Mouse (Mus musculus): ENCODE measurements around the gene Gak.
A peak's percentile ranks its signal among the peaks of the same experiment; 100 is the strongest.

Gene Gak

DNA sequence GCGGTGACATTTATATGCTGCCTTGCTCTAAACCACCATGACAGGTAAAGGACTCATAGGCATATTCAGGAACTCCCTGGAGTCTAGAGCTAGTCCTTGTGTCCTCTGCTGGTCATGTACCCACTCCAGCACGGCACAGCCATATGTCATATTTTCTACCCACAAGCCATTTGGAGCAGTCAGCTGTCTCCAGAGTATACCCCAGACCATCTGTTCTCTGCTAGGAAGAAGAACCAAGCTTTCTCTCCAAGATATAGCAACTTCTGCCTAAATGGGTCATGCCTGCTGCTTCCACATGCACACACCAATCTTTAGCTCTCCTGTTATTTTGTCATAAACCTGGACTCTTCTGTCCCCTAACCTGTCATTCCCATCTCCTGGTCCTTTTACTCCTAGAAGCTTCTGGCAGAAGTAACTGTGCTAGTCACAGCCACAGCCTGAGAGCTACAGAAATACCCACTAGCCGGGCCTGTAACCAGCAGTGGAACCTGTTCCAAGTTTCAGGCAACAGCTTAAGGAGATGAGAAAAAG is 48.1 kb downstream of the Gak start:
- peak; percentile 58 to 69 for DNase-seq

DNA sequence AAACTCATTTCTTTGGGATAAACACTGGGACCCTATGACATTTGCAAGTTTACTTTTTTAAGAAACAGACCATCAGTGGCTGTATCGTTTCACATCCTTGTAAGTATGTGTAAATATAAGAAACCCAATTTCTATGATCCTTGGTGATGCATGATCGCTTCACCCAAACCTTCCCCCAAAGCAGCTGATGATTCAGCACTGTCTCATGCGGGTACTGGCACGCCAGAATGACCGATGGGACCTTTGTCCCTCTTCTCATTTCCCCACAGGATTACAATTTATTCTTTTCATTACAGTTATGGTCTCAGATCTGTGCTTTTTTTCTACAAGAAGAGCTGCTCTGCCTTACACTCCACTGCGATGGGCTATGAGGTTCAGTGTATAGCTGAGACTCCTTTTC is 56.5 kb downstream of the Gak start:
- no peak for DNase-seq

DNA sequence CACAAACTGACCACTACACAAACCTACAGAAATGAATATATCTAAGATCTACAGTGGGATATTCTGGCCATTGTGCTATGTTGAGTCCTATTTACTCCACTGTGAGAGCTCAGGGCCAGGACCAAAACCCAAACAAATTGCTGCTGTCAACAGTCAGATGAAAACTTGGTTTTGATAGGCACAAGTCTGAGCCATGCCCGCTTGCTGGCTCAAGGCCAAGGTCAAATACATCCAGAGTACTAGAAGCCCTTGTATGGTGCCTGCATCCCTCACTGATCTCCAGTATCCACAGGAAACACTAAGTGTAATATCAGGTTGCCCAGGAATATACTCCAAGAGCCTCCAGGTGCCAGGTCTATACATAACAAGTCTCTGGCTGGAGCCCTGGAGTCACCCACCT is 58.6 kb downstream of the Gak start:
- DNase-seq = no peak

DNA sequence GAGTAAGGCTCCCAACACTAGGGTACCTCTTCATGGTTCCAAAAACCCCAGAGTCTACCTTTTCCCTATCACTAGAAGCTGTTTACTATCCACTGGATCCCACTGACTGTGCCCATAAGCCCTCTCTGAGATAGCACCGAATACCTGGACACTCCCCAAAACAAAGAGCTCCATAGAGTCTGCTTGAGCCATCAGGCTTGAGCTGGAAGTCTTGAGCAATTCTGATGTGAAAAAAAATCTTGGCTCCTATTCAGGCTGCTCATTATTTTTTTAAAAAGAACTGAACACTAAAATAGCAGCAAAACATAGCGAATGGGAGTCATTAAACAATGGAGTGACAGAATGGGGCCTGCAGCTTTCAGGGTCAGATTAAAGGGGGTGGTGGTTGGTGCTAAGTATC is 62.5 kb downstream of the Gak start:
- DNase-seq = no peak

DNA sequence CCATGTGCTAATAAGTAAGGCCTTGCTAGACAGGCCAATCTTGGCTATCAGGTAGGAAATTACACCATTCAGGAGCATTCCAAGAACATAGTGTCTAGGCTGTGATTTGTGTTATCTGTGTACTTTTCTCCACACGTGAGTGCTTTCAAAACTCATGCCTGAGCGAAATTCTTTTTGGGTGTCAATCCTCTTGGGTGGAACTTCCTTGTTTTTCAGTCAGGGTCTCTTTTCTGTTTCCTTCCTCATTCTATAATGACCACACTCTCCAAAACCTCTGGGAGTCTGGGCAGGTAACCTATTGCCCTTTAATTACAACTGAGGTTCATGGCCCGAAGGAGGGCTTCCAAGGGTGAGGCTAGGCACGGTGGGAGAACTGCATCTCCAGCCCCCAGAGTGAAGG is 63.0 kb downstream of the Gak start:
- no peak for DNase-seq

DNA sequence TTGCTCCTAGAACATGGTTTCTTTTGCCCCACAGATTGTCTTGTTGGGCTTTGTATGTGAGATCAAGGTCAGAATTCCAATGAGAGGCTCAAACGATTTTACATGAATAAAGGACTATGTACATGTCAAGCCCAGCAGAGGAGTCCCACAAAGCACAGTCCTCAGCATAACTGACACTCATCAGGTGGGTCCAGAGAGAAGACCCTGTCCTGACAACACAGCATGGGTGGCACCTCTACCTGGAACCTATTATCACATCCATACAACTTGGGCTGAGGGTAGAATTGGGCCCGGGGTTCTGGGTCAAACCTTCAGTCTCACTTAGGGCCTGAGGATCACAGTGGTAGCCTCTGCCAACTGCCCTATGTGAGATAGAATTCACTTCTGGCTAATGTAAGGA is 64.2 kb downstream of the Gak start:
- DNase-seq = no peak

DNA sequence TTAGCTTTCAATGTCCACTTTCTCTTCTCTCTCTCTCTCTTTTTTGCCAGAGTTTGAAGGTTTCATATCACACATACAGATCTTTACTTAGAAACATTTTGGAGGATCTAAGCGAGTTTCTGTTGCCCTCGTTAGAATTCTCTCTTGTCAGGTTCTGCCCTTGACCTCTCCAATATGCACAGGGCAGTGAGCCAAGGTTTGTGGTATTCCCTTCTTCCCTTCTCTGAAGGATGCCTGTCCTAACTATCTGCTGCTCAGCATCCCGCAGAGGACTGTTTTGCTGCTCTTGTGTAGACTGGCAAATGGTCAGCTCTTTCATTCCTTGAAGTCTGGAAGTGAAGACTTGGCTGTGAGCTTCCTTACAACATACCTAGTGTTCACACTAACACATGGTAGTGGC is 65.2 kb downstream of the Gak start:
- DNase-seq = no peak

DNA sequence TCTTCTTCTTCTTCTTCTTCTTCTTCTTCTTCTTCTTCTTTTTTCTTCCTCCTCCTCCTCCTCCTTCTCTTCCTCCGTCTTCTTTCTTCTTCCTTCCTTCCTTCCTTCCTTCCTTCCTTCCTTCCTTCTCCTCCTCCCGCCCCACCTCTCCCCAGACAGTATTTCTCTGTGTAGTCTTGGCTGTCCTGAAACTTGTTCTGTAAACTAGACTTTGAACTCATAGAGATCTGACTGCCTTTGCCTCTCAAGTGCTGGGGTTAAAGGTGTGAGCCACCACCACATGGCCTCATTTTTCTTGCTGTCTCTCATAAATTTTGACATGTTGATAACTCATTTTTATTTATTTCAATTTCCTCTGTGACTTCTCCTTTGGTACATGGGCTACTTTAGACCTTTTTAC is 67.1 kb downstream of the Gak start:
- no peak for DNase-seq

DNA sequence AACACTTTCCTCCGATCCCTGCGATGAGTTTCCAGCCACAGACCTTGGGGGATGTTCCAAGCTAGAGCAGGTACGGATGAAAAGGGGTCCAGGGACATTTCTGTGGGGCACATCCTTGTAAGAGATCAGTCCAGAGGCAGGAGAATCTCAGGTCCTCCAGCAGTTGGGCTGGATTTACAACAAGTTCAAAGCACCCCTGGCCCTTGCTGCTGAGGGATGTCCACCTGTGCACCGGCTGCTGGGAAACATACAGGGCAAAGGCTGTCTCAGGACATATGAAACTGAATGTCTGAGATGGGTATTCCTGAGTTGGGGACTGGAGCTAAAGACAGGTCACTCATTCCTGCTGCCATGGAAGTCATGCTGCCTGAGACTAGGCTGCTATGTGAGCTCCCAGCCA is 72.6 kb downstream of the Gak start:
- DNase-seq = no peak

DNA sequence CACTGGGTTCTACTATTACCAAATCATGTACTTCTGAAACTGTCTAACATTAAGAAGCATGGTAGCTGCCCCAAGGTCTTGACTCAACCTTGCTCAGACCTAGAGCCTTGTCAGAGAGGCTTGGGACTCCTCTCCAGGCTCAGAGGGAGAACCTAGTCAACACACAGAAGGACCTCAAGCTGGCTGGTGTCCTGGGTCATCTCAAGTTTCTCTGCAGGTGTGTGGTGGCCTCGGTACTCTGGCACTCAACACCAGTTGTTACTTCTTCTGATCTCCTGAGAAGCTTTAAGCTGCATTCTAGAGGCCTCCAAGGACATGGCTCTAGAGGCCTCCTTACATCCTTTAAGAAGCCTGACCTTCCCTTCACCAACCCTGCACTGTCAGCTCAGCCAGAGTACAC is 75.5 kb downstream of the Gak start:
- DNase-seq = no peak

DNA sequence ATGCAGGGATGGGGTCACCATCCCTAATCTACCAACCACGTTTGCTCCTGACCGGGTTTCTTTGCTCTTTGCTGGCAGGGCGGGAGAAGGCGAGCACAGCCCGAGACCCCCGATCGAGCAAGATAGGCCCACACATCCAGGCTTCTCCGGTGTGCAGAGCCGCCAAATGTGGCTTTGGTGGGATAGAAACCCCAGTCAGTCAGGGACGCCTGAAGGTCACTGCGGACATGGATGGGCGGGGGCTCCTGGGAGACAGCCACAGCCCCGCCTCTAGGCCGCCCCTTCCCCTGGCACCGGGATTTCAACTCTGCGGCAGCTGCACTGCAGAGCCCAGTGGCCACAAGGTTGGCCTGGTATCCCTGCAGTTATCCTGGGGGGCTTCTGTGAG is 79.4 kb downstream of the Gak start:
- peak in 1 of 2 experiments; percentile 33 for DNase-seq

DNA sequence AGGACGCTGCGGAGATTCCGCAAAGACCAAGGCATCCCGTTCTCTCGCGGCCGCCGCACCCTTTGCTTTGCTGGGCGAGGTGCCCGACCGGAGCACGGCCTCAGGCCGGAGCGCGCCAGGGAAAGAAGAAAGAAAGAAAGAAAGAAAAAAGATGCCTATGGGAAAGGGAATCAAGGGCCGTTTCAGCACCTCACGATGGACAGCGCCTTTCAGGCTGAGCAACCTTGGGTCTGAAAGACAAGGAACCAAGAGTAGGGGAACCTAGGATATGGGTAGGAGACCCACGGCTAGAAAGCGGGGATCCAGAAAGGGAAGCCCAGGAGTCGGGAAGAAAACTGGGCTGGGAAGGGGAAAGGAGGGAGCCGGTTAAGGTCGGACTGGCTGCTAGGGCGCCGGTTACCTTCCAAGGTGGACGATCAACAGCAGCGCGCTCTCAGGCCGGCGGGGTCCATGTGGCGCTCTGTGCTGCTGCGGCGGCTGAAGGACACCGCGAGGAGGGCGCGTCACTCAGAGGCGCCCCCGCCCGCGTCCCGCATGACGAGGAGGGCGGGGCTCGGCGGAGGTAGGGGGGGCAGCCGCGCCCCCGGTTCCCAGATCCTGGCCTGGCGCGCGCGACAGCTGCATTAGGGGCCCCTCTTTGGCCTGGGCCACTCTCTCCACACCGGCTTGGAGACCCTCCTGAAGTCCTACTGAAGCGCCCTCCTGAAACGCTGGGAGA is 79.9 kb downstream of the Gak start, which contains the start of gene Cplx1:
Gene Cplx1, minus strand, starts transcription at position 536 of the 718 bp plus-strand sequence.
- peak; percentile 82 to 86 for DNase-seq

DNA sequence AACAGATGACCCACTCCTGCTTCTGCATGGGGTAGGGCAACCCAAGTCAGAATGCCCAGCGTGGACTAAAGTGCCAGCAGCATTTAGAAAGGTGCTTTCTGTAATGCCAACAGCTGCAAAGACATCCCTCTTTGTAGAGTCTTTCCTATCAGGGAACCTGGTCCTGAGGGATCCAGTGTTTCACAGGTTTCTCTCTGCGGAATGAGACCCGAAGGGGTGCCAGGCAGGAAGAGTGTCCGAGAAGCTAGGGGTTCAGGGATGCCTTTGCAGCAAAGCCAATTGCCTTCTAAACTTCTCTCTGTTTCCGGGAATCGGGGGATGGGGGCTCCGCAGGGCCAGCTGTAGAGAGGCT is 80.4 kb downstream of the Gak start:
- peak in 1 of 2 experiments; percentile 31 for DNase-seq

DNA sequence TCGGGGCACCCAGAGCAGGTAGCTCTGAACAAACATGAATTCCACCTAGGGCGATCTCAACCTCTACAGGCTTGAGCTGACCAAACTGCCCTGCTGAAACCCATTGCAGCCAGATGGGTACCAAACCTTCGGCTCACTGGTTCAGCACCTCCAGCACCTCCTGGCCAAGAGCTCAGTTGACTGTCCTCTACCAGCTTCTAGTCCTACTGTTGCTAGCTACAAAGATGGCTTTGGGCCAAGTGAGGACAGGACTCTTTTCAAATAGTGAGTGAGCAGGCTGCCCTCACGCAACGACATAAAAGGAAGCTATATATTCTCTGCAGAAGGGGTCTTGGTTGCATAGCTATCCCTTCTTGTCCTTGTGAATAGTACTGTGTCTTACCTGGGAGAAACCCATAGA is 81.9 kb downstream of the Gak start:
- DNase-seq = peak in 1 of 2 experiments; percentile 26

DNA sequence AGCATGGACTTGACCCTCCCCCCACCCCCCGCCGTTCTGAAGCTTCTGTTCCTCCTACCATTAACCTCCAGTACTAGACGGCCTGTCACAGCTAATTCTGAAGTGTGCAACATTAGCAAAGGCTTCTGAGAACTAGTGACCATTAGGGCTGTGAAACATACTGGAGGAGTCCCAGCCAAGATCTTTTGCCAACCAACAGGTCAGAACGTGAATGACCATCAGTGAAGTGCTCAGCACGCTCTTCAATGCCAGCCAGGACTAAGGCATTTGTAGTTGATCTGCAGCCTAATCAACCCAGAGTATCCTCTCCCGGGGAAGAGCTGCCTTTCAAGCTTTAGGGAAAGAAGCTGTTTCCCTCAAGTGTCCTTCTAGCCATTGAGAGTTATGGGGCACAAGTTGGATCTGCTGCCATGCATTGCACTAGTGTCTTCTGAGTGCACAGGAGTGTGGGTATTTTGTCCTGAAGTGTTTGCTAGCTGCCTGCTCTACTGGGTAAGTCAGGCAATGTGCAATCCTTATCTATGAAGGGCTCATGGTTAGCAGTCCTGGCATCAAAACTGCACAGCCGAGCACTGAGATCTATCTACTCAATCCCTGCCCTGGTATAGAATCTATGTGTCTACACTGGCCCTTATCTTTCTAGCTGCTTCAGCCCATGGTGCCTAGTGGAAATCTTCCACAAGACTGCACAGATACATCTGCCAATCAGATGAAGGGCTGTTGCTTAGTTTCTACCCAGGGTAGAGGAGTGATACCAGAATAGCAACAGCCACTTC is 85.9 kb downstream of the Gak start:
- peak in 1 of 2 experiments; percentile 22 for DNase-seq

DNA sequence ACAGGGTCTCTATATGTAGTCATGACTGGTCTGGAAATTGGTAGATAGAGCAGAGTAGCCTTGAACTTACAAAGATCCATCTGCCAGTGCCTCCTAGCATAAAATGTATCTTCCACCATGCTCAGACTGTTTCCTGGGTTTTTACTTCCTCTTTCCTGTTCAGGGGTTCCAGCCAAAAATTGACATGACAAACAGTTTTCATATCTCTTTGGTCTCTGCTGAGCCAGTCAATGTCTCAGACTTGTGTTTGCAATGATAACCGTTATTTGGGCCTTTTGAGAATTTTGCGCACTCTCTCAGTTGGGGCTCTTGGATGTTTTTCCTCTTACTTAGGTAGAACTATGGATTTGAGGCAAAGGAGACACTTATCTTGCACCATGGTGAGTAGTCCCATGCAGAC is 95.4 kb downstream of the Gak start:
- DNase-seq = no peak

DNA sequence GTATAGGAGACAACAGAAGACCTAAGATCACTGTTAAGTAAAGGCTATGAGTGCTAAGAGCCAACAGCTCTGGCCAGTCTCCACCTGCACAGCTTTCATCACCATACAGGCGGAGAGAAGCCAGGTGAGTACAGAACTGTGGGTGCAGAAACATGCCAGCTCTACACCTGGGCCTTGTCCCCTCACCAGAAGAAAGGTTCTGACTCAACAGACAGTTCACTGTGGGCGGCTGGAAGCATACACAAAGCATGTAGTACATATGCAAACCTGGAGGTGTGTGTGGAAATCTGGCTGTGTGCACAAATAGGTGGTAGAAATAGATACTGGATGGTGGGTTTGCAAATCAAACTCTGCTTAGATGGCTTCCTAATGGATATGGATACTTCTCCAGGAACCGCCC is 107.0 kb downstream of the Gak start:
- no peak for DNase-seq

DNA sequence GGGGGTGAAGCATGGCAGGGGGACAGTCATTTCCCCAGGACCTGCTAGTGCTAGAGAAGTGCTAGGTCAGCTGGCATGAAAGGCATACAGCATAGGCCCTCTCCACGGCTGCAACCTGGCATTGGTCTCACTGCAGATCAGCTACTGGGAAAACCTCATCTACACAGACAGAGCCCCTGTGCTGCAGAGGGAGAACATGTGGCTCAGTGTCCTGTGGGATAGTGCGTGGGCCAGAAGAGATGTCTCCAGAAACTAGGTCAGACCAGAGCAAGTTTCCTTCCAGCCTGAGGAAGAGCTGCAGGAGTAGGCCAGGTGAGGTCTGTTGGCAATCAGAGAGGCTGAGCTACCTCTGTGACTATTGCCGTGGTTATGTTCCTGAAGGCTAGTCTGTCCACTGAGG is 107.7 kb downstream of the Gak start:
- DNase-seq = no peak

DNA sequence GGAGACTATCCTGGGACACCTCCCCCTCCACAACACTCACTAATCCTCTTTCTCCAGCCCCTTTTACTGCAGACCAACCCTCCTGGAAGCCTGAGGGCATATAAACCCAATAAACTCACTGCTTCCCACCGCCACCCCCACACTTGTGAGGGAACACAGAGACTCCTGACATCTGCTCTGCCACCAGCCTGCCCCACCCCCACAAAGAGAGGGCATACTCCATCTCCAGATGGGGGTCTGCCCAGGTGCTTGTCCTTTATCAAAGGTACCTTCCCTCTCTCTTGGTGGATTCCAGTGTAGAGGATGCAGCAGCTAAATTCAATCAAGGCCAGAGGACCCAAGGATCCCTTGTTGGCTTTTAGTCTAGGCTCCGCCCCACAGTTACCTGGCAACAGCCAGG is 108.5 kb downstream of the Gak start:
- DNase-seq = no peak

DNA sequence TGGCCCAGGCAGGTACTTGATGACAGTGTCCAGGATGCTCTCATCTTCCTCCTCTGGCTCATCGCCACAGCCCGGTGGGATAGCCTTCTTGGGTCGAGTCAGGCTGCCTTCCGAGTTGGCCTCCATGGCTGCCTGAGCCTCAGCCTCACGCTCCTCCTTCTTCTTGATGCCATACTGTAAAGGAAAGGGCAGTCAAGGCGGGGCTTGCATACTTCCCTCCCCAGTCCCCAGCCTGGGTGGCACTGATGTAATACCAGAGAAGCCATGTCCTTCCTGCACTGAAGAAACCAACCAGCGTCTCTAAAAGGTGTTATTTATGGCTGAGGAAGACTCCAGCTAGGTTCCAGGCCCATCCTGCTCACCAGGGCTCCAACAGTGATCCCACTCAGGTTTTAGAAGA is 109.4 kb downstream of the Gak start:
- peak in 1 of 2 experiments; percentile 24 for DNase-seq

Measured in cerebellum, postnatal 36 days (tissue).